Mouse (Mus musculus) small intestine, adult 2 months (tissue): ENCODE measurements at regions not wholly inside any gene's neighbourhood (a gene's known extent, or its start where the extent isn't known, plus 50 kb on each side); places are given as distances from the start of the nearest gene placed in this dataset.

Source experiments
- H3K27ac ChIP-seq: fragments of 200-500 bp; 2 replicates; pipeline ENCODE4 v1.5.1; 2012; ENCODE audit warnings: low read depth, low read length, control low read depth, inconsistent platforms; ENCODE audit not compliant: insufficient read depth
- H3K27me3 ChIP-seq: fragments of 200-500 bp; 2 replicates; pipeline ENCODE4 v1.6.1; 2012; ENCODE audit warnings: mild to moderate bottlenecking, moderate library complexity, low read length, inconsistent platforms; ENCODE audit not compliant: control insufficient read depth, insufficient read depth
- H3K36me3 ChIP-seq: fragments of 200-500 bp; 2 replicates; pipeline ENCODE4 v1.6.1; 2012; ENCODE audit warnings: mild to moderate bottlenecking, low read length, control low read depth, inconsistent platforms; ENCODE audit not compliant: control insufficient read depth, insufficient read depth
- H3K4me1 ChIP-seq: fragments of 200-500 bp; 2 replicates; pipeline ENCODE4 v1.6.1; 2012; ENCODE audit warnings: low read length, inconsistent platforms, mixed read lengths; ENCODE audit not compliant: control insufficient read depth, insufficient read depth, insufficient read length
- H3K4me3 ChIP-seq: fragments of 200-500 bp; 2 replicates; pipeline ENCODE4 v1.5.1; 2012; ENCODE audit warnings: low read depth, mild to moderate bottlenecking, control low read depth, inconsistent platforms, low read length, moderate library complexity
- CTCF ChIP-seq: fragments of 200-500 bp; IDR thresholded peaks from 2 replicates; pipeline ENCODE4 v1.5.1; 2012; ENCODE audit warnings: low read depth, mild to moderate bottlenecking, control low read depth, inconsistent platforms, low read length, moderate library complexity, mixed read lengths; ENCODE audit not compliant: insufficient replicate concordance, insufficient read length; ENCODE audit errors: extremely low read depth
- POLR2A ChIP-seq: fragments of 200-500 bp; IDR thresholded peaks from 2 replicates; pipeline ENCODE4 v1.6.1; 2012; ENCODE audit warnings: low read depth, mild to moderate bottlenecking, control low read depth, inconsistent platforms, low read length, moderate library complexity
- WGBS: fragments of 180-500 bp; shearing (Covaris S2); methylation state at CpG from one replicate; pipeline ENCODE4 v1.1.7; 2018; 5-methylcytosine and 5-hydroxymethylcytosine counted together

- 95% methylated on average over 2 of the region's 2 CpGs for WGBS
- no peak overlapping the region for H3K27ac ChIP-seq
- no peaks in the 10 kb centered on the region for H3K36me3 ChIP-seq
- H3K4me3 ChIP-seq, result no peak overlapping the region
- TF ChIP-seq POLR2A (no peak), CTCF (no peak)
- H3K27me3 ChIP-seq, result no peaks in the 10 kb centered on the region
- no peaks in the 10 kb centered on the region for H3K4me1 ChIP-seq
Observed at GRCm38 (mm10) chr16:93151652-93152051, 325.7 kb upstream of the Runx1 start.

GRCm38 (mm10) chr16:93150451-93150850 is 324.5 kb upstream of the Runx1 start:
- TF ChIP-seq POLR2A (no peak), CTCF (no peak)
- H3K27ac ChIP-seq, result no peak overlapping the region
- no peak overlapping the region for H3K4me3 ChIP-seq
- no peaks in the 10 kb centered on the region for H3K4me1 ChIP-seq
- 71% methylated on average over 12 of the region's 12 CpGs for WGBS
- H3K36me3 ChIP-seq, result no peaks in the 10 kb centered on the region
- no peaks in the 10 kb centered on the region for H3K27me3 ChIP-seq

GRCm38 (mm10) chr16:93147525-93148222 is 321.7 kb upstream of the Runx1 start:
- TF ChIP-seq POLR2A (no peak), CTCF (no peak)
- Histone ChIP-seq H3K27me3 (no peaks in the 10 kb centered on the region), H3K4me1 (no peaks in the 10 kb centered on the region), H3K36me3 (no peaks in the 10 kb centered on the region), H3K27ac (no peak overlapping the region), H3K4me3 (no peak overlapping the region)
- WGBS, result 76% methylated on average over 5 of the region's 5 CpGs

GRCm38 (mm10) chr16:93146812-93147211 is 320.9 kb upstream of the Runx1 start:
- H3K27ac ChIP-seq, result no peak overlapping the region
- no peak for TF ChIP-seq POLR2A
- TF ChIP-seq CTCF, result no peak
- H3K4me1 ChIP-seq, result no peaks in the 10 kb centered on the region
- WGBS, result 80% methylated on average over 3 of the region's 3 CpGs
- H3K36me3 ChIP-seq, result no peaks in the 10 kb centered on the region
- H3K27me3 ChIP-seq, result no peaks in the 10 kb centered on the region
- H3K4me3 ChIP-seq, result no peak overlapping the region

GRCm38 (mm10) chr16:93145617-93146016 is 319.7 kb upstream of the Runx1 start:
- H3K36me3 ChIP-seq, result no peaks in the 10 kb centered on the region
- H3K4me3 ChIP-seq, result no peak overlapping the region
- TF ChIP-seq POLR2A, result no peak
- no peak for TF ChIP-seq CTCF
- no peaks in the 10 kb centered on the region for H3K4me1 ChIP-seq
- WGBS, result 67% methylated on average over 3 of the region's 3 CpGs
- no peak overlapping the region for H3K27ac ChIP-seq
- H3K27me3 ChIP-seq, result no peaks in the 10 kb centered on the region

DNA sequence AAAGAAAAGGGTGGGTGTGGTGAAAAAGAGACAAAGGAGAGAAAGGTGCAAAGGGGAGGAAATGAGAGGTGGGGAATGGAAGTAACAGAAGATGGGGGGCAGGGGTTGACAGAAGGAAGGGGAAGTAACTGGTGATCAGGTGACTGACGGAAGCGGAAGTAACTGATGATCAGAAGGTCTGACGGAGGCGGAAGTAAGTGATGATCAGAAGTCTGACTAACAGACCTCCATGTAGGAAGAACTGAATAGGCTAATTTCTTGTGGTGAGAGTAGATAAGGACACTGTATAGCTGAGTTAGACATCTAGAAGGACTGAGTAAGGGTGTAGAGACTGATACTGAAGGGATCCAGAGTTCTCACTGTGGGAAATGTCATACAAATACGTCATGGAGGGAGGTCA is 318.1 kb upstream of the Runx1 start:
- 86% methylated on average over 5 of the region's 5 CpGs for WGBS
- H3K4me3 ChIP-seq, result no peak overlapping the region
- no peaks in the 10 kb centered on the region for H3K36me3 ChIP-seq
- H3K27ac ChIP-seq, result no peak overlapping the region
- TF ChIP-seq CTCF, result no peak
- no peak for TF ChIP-seq POLR2A
- H3K4me1 ChIP-seq, result no peaks in the 10 kb centered on the region
- H3K27me3 ChIP-seq, result no peaks in the 10 kb centered on the region

DNA sequence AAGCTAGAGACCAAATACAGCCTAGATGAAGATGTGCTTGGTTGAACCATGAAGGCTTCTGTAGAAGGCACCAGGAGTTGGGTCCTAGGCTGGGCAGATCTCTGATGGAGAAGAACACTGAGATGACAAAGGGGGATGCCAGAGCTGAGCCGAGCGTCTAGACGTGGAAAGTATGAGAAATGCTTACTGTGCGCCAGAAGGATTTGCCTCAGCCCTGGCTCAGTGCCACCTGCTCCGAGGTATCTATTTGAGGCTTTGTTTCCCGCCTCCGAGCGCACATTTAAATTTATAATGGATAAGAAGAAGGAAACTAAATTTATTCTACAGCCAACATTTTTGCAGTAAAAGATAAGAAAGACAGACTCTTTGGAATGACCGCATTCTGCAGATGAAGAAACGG is 317.2 kb upstream of the Runx1 start:
- Histone ChIP-seq H3K27ac (no peak overlapping the region), H3K4me1 (no peaks in the 10 kb centered on the region), H3K4me3 (no peak overlapping the region), H3K36me3 (no peaks in the 10 kb centered on the region), H3K27me3 (no peaks in the 10 kb centered on the region)
- no peak for TF ChIP-seq POLR2A
- no peak for TF ChIP-seq CTCF
- 73% methylated on average over 10 of the region's 10 CpGs for WGBS
